Mouse (Mus musculus): ENCODE data around the gene Erh.

GRCm38 (mm10) chr12:80681340-80681739 is 37.2 kb upstream of the Erh start:
- TF ChIP-seq CTCF (conservative IDR thresholded peaks at IDR 0.05; ENCODE audit: low read length) (peak; percentile 53), POU5F1 (IDR thresholded peaks at IDR 0.05; ENCODE audit: borderline replicate concordance, low read length) (no peak)

Data from E14TG2a.4 (cell line).